Mouse (Mus musculus) left cerebral cortex, adult 18-20 months (tissue): ENCODE data around the gene Gbp2b. TPM values are rescaled to one million over a fixed set of nuclear protein-coding genes. Genes with fewer than 3 reads are reported as not detected.
"Not testable (repeated sequence)": the region's sequence is repeated elsewhere in the genome, so short reads cannot be mapped to it uniquely, and the experiment has no call there.

ENCODE experiments used
- DNase-seq, 2 experiments: peaks; one replicate each; pipeline ENCODE4 v3.0.0; 2021 to 2022; ENCODE audit warnings: low spot score in 2 of 2, mixed read lengths in 1 of 2
- long read RNA-seq, 2 experiments: library from polyadenylated mRNA; stranded (forward); transcript quantifications; one replicate each; pipeline ENCODE4 v2.0.0; 2021
- total RNA-seq, 2 experiments: library from RNA; stranded (reverse); gene quantifications; 2 replicates each; pipeline ENCODE4 v1.2.3; 2021

The Gbp2b gene
- total RNA-seq, result not detected
- long read RNA-seq, experiment 1, result 0 reads
- long read RNA-seq, experiment 2, result 0 reads

DNA sequence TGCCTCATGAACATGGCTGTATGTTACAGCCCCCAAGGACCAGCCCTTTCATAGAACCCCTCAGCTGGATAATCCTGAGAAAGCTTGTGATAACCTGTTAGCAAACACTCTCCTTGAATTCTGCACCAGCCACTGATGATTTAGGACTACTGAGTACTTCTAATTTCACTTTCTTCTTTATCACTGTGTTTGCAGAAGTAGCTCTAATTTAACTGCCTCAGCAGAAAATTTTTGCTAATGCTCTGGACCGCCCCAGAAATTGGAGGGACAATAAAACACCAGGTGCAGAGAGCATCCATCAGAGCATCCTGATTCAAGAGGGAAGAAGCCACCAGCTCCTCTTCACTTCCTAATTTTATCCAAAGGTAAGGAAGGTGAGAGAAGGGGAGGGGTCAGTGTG, at the start of gene Gbp2b:
Gene Gbp2b, plus strand, starts transcription at position 301 of the 400 bp plus-strand sequence.
- no peak for DNase-seq

DNA sequence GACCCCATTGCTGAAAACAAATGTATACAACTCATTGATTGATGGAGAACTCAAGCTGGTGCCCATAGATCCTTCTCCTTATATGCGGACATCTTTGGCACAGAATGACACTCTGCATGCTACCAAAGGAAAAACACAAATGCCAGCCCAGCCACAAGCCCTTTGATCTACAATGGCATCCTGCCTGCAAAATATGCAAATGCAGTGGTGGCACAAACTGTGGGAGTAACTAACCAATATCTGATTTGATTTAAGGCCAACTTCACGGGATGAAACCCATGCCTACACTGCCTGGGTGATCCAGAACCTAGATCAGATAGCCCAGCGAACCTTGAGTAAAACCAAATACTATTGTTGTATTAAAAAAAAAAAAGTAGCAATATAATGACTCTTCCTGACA, 48.0 kb upstream of the Gbp2b start:
- DNase-seq, result no peak

DNA sequence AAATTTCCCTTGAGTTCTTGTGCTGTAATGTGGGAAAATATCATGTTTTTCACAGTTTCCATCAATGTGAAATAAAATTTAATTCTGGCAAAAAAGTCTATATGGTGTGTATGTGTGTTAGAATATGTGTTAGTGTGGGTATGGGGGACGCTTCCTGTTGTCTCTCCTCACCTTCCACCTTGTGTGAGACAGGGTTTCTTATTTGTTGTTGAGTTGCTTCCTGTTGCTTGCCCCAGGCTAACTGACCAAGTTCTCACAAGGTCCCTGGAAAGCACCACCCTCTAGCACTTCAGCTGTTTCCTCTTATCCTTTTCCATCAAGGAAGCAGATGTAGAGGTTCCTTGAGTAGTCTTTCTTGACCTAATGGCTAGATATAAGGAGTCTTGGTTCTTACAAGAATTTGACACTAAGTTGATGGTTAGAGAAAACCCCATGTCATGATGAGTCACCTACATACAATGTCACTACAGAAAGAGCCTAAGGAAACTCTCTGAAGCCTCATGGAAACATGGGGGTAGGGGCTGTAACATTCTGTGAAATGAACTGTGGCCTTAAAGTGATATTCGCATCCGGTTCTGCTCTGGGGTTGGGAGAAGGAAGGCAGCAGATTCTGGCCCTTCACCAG, 44.5 kb upstream of the Gbp2b start:
- no peak for DNase-seq

DNA sequence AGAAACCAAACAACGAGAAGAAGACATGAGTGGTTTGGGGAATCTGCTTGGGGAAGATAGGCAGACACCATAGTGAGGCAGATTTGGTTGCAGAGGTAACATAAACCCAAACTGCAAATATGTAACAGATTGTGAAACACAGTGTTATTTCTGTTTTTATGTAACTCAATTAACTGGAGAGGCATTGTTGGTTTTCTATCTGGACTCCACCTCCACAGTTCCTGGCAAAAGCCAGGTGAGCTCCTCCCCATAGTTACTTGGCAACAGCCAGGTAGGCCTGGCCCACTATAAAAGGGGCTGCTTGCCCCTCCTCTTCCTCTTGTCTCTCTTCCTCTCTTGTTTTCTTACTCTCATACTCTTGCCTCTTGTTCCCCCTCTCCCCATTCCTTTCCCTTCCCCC, 40.0 kb upstream of the Gbp2b start:
- DNase-seq, result no peak

DNA sequence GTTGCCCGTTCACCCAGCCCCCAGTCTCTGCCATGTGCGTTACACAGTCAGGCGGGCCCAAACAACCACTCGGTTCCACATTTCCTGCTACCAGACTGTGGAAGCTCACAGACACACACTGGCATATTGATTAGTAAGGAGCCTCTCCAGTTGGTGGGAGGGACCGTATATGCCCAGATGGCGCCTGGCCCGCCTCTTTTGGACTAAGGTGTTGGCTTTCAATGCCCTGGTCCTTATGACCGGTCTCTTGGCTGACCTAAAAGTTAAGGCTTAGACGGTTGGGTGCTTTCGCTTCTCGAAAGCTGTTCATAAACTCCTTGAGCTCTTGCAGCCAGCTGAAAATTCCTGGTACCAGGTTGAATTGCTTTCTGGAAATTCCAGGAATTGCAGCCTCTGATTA, 39.0 kb upstream of the Gbp2b start:
- no peak for DNase-seq

DNA sequence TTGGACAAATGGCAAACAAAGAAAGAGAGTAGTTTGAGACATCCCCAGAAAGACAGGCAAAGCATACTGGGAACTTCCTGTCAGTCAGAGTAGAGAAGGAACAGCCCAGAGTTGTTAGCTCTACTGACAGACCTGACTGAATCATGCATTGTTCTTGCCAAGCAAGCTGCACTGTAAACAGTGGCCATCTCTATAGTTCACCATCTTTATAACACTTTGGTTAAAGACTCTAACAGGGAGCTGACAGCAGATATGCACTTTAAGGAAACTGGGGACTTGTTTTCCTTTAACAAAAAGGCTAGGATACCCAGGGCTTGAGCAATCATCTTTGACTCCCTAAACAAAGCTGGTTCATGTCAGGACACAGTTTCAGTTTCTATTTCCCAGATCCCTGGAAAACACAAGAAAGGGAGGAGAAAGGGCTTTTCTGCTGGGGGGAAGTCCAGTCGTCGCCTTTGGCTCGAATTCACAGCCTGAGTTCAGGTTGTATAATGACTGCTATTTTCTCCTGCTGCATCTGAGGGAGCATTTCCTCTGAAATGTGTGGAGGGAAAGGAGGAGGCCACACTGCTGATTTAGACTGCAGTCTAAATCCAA, 34.9 kb upstream of the Gbp2b start, which contains the start of gene Gbp3:
Gene Gbp3, plus strand, starts transcription at position 395 of the 597 bp plus-strand sequence.
- DNase-seq, result no peak

DNA sequence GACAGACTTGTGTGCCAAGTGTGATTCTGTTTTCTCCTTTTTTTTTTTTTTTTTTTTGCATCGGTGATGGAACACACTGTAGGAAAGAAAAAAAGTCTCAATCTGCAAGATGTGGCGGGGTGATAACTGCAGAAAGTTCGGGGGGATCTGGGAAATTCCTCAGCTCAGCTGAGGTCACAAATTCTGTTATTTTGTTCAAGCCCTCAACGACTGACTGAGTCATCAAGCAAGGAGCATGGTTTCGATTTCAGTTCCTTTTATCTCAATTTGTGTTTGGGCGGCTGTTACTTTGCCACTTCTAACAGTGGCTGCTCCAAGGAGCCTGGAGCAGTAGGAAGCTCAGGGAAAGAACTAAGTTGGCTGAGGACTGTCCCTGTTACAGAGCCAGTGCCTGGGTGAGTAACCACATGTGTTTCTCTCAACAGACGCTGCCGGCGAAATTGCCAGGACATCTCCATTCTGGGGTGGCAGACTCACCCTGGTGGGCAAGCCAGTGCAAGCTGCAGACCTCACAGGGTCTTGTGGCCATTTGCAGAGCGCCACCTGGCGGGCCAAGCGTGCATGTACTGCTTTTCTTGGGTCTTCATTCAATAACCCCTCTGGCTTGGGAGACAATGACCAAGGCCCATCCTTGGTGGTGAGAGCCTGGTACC, 34.2 kb upstream of the Gbp2b start:
- DNase-seq, result peak; percentile 73 to 76

DNA sequence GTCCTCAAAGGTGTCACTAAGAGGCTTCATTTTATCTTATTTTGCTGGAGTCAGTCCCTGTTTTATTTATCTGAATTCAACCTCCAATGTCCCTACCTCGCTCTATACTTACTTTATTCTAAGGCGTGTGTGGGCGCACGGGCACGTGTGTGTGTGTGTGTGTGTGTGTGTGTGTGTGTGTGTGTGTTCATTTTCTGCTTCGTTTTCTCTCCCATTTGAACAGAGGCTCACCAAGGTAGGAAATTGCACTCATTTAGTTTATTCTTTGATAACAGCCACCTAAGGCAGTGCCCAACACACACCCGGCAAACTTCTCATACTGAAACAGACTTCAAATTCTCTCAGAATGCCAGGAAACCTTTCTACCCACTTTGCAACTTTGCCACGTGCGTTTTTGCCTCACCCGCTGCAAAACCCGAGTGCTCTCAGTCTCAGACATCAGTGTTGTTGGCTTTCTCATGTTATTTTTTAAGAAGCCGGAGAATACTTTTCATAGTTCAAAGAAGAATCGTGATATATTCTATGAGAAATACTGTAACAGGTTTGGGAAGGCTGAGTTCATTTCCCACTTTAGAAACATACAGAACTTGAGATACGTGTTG, 33.5 kb upstream of the Gbp2b start:
- no peak for DNase-seq

DNA sequence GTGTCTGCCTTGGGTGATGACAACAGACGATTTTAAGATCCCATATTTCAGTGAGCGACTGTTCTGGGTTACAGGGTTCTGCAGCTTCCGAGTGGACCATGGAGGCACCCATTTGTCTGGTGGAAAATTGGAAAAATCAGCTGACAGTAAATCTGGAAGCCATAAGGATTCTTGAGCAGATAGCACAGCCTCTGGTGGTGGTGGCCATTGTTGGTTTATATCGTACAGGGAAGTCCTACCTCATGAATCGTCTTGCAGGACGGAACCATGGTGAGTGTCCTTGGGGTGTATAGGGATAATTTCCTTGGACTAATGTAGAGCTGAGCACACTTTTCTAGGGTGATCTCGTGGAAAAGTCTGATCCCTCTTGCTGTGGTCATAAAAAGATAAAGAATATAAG, 33.0 kb upstream of the Gbp2b start:
- no peak for DNase-seq

DNA sequence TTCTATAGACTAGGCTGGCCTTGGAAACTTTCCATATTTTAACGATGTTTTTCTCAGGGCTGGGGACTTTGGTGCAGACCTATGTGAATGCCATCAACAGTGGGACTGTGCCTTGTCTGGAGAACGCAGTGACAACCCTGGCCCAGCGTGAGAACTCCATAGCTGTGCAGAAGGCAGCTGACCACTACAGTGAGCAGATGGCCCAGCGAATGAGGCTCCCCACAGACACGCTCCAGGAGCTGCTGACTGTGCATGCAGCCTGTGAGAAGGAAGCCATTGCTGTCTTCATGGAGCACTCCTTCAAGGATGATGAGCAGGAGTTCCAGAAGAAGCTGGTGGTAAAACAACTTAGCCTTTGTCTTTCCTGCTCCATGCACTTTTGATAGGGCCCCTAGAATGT, 27.2 kb upstream of the Gbp2b start:
- DNase-seq, result not testable (repeated sequence)

DNA sequence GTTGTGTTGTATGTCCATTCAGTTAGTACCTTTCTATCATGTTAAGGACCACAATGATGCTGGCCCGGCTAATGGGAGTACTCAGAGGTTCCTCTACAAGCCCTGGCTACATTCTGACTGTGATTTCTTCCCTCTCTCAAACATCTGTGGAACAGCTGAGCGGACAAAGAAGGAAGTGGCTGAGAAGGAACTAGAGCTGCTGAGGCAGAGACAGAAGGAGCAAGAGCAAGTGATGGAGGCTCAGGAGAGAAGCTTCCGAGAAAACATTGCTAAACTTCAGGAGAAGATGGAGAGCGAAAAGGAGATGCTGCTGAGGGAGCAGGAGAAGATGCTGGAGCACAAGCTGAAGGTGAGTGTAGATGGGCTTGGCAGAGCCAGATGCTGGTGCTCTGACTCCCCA, 23.9 kb upstream of the Gbp2b start:
- DNase-seq, result no peak

DNA sequence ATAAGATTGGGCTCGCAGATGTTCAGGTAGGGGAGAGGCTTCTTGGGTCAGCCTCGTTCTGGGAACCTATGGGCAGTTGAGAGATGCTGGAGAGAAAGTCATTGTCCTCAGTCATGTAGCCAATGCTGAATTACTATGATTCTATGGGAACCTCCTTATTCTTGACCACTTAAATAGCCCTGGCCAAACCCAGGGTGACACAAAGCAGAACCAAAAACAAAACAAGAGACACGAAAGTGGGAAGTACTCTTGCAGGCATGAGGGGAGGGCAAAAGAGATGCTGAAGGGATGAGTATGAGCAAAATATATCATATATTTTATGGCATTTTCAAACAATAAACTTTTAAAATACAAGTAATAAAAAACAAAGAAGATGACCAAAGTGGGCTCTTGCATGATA, 17.5 kb upstream of the Gbp2b start:
- no peak for DNase-seq

DNA sequence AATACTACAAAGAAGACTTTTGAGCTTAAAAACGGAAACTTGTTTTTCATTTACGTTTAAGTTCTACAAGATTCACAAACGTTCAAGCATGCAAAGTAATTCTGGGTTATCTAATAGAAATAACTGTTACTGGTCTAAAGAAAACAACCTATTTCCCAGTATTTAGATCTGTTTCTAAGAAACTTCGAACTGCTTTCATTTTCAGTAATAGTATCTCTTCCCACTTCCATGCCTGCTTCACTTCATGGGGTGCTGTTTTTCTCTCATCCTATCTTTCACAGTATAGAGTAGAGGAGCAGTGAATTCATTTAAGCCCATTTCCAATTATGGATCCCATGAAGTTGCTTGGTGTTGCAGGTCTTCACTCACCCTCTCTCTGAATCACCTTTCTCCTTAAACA, 16.3 kb upstream of the Gbp2b start:
- no peak for DNase-seq

DNA sequence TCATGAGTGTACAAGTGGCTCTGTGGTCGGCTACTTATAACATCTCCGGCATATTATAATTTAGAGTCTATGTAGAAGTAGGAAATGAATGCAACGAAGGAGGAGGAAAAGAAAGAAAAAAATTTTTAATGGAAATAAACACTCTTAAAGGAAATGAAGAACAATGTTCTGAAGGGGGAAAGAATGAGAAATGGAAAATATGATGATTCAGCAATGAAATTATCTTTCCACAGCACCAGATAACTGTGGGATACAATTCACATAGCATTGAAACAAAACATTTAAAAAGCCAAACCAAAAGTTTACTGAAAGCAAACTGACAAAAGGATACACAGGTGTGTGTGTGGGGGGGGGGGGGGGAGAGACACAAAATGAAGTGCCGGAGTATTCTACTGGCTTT, 11.6 kb upstream of the Gbp2b start:
- no peak for DNase-seq

DNA sequence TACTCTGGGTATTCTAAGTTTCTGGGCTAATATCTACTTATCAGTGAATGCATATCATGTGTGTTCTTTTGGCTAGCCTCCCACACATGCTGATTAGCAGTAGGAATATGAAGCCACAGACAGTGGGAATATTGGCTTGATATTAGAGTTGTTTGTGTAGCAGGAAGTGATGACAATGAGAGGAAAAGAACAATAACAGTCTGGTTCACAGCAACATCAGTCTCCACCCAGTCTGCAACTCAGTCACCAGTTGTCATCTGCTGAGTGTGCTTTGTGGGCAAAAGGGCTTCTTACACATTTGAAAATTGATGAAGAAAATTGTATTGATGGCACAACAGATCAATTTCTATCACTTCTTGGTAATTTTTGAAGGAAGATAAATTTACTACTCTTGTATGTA, 7.3 kb upstream of the Gbp2b start:
- no peak for DNase-seq

DNA sequence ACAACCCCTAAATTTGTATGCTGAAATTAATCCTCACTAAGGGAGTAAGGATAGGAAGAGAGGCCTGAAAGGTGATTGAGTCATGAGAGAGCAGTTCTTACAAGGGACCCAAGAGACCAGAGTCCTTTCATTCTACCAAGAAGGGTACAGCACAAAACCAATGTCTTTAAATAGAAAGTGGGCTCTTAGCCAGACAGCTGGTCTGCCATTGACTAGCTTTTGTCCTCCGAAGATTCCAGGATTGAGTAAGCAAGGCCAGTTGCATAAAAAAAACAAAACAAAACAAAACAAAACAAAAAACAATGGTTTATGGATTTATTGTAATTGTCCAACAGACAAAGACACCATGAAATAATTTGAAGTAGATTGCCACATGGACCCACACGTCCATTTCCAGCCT, 5.8 kb upstream of the Gbp2b start:
- no peak for DNase-seq

DNA sequence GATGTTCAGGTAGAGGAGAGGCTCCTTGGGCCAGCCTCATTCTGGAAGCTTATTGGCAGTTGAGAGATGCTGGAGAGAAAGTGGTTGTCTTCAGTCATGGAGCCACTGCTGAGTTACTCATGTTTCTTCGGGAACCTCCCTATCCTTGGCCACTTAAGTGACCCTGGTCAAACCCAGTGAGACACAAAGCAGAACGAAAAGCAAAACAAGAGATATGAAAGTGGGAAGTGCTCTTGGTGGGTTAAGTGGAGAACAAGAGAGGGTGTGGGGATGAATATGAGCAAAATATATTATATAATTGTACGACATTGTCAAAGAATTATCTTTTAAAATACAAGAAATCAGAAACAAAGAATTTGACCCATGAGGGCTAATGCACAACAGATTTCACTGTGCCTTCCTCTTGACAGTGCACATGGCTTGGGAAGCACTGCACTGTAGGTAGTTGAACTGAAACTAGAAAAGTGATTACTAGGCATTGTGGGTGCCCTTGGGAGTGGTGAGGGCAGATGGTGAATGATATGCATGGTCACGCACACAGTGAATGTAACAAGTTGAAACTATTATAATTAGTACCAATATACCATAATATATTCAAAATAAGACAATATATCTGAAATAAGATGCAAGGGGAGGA, 4.1 kb upstream of the Gbp2b start:
- DNase-seq, result no peak

DNA sequence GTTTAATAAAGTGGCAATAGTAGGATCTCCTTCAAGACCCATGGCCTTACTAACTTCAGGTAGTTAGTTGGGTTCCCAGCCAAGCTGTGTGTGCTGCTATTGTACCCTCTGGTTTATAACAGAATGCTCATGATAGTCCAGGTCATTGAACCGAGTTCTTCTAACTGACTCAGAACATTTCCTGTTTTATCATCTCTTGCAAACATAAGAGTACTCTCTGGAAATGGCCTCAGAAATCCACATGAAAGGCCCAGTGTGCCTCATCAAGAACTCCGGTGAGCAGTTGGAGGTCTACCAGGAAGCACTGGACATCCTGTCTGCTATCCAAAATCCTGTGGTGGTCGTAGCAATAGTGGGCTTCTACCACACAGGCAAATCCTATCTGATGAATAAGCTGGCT, 3.3 kb downstream of the Gbp2b start:
- DNase-seq, result no peak

DNA sequence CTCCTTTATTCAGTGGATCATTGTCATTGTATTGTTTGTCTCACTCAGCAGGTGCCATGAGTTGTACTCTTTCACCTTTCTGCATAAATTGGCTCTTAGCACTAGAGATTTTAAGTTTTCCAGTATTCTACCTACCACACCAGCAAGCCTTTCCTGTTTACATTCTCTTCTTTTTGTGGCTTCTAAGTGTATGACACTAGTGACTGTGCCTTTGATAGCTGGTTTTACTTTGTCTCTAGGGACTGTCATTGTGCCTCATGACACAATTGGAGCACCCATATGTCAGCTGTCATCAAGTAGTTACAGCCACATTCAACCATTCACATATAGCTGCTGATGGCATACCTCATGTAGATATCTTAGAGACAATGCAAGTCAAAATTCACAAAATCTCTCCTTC, 7.0 kb downstream of the Gbp2b start:
- no peak for DNase-seq

DNA sequence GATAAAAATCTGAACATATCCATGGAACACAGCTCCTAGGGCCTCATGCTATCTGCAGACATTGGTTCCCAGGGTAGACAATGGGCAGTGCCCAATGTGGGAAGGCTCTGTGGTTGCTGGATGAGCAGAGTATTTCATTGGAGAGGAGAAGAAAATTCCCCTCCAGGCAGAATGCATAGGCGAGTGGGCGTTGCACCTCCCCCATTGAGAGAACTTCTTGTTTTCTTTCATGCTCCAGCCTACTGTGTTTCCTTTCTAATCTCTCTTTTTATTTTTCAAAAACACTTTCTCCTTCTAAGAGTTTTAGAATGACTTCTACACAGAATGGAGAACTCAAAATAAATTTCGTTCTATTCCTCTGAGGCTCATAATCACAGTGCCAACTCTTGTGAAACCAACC, 24.0 kb downstream of the Gbp2b start:
- peak in 1 of 2 experiments; percentile 15 for DNase-seq

DNA sequence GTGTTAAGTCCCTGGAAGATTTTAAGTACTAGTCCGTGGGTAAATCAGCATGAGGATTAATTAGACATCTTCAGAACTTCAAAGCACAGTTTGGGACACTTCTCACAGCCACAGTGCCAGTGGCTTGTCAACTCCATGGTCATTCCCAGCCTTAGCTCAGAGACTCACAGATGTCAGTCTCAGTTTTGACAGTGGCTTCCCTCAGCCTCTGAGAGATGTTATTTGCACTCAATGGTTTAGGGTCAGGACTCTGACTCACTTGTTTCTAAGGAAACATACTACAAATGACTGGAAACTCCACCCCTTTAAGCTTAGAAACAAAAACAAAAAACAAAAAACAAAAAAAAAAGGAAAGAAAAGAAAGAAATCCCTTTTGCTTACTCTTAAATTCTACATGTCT, 25.0 kb downstream of the Gbp2b start:
- DNase-seq, result no peak
